Mouse (Mus musculus) heart, adult 11 months (tissue): ENCODE measurements around the gene Cfap52.
A peak's percentile ranks its signal among the peaks of the same experiment; 100 is the strongest.

Experiments used
- DNase-seq: peaks from one replicate; pipeline ENCODE4 v3.0.0; 2022

Gene Cfap52

DNA sequence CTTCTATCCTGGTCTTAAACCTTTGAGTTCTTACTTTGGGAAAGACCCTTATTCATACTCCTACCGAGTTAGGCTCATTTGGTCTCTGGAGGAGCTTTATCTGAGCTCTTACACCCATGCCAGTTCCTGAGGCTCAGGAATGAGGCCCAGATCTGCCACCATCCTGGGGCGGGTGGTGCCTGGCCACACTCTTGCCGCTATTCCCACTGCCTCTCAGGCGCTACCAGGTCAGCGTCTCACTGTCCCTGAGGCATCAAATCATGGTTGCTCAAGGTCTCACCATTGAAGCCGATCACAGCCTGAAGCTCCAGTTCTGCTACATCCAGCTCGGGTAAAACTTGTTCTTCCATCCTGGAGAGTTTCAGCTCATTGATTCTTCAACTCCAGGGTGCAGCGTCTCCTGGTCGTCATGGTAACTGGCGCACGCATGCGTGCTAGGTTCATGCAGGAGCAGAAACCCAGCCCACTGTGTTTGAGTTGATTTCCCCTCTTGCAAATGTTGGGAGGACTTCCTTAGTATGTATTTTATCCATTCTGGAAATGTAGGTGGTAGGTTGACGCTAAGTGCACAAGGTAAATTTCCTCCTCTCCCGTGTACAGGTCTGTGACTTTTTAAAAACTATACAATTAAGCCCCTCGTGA, at the start of gene Cfap52:
Cfap52 (minus strand) TSS at position 410 of the 642 bp plus-strand sequence.
- DNase-seq, result peak; percentile 97

DNA sequence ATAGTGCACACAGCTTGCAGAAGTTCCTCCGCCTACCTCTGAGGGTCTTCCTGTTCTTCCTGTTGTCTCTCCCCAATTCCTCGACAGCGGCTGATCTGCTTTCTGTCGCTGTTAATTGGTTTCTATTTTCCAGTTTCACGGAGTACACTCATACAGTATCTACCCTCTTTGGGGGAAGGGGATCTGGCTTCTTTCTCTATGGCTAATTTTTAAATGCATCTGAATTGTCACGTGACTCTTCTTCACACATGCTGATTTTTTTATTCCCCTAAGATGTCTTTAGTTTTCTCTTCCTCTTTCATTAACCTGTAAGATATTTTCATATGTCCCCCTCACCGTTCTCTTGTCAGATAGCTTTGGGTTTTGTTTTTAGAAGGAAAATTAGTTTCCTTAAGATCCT, 46.8 kb upstream of the Cfap52 start:
- no peak for DNase-seq

DNA sequence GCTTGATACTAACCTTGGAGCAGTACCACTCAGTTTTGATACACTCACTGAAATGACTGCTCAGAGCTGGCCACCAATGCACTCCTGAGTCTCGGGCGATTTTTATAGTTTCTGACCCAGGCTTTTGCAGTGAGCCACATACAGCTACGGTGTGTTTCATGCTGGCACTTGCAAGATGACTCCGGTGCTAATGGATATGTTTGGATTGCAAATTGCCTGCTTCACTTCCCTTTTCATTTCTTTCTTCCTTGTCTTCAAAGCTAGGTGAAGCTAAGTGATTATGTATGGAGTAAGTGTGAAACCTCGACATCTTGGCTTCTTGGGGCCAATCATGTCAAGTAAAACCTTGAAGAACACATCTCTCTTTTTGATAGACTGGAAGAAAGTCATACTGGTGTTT, 43.9 kb upstream of the Cfap52 start:
- no peak for DNase-seq

DNA sequence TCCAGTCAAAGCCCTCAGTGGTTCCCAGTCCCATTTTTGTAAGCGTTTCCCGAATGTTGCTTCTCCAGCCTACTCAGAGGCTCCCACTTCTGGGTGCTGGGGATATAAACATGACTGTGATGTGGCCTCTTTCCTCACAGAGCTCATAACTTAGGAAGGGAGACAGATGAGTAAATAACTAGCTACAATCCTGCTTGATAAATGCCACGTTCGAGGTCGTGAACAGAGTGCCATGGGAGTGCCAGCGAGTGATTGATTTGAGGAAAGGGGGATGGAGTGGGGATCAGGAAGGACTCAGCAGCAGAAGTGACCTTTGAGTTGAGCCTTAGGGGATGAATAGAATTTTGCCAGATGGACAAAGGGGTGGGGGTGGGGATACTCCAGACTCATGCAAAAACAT, 42.2 kb upstream of the Cfap52 start:
- no peak for DNase-seq

GRCm38 (mm10) chr11:68006216-68006789, 40.9 kb upstream of the Cfap52 start:
- no peak for DNase-seq

- DNase-seq, result peak; percentile 92
Observed at GRCm38 (mm10) chr11:68004191-68004590, 38.7 kb upstream of the Cfap52 start.

DNA sequence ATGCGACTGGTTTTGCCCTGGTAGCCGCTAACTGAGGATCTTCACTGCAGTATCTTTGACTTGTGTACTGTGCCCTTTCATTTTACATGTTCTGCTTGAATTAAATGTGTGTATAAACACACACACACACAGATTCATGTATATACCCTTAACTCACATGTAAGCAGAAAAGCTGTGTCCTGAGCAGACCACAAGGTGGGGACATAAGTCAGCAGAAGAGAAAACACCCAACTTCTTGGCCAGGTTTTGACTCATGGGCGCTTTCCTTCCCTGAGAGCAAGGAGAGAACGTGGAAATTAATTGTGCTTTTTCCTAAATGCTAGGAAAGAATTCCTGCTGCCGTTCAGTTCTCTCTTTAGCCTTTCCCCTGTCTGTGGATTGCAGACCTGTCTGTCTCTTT, 34.2 kb upstream of the Cfap52 start:
- DNase-seq, result no peak

DNA sequence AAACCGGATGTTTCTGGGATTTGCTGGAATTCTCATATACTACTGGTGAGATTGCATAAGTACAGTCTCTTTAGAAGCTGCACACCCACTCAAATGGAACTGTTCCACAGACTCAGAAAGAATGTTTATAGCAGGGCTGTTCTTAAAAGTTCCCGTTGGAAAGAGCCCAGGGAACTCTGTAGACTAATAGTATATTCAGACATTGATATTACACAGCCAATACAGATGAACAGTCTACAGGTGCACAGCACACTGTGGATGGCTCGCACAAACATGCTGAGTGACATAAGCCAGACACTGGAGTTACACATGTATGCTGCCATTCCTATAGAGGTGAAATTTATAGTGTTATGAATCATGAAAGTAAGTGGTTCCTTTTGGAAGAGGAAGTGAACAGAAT, 33.5 kb upstream of the Cfap52 start:
- no peak for DNase-seq

- peak; percentile 82 for DNase-seq
Observed at GRCm38 (mm10) chr11:67995965-67996364, 30.5 kb upstream of the Cfap52 start.

- no peak for DNase-seq
Observed at GRCm38 (mm10) chr11:67991240-67991639, 25.8 kb upstream of the Cfap52 start.

DNA sequence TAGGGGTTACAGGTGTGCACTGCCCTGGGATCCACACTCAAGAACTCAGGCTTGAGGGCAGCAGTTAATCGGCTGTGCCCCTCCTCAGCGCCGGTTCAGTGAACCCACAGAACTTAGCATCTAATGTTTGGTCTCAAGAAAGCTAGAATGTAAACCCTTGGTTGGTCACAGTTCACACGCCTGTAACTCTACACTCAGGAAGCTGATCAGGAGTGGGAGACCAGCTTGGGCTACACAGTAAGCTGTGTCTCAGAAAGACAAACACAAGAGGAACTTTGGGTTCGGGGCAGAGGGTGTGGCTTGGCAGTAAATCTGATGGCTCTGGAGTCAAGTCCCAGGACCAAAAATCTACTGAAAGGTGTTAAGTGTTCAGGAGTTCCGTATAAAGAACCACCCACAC, 18.1 kb upstream of the Cfap52 start:
- peak; percentile 31 for DNase-seq

- no peak for DNase-seq
Observed at GRCm38 (mm10) chr11:67975252-67975651, 9.8 kb upstream of the Cfap52 start.

DNA sequence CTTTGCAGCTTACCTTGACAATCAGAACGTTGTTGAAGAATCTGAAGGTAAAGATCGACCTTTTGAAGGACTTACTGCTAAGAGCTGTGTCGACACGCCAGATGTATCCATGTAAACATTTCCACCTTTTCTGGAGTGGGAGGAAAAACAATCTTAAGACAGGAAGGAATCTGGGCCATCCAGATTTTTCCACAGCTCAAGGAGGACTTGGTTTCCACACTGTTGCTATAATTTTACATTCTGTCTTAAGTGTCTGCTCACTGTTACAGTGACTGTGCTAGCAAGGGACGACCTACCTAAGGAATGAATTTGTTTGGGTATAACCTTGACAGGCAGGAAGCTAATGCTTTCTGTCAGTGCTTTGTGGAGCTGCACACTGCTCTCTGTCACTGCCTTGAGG, 7.8 kb upstream of the Cfap52 start:
- no peak for DNase-seq

DNA sequence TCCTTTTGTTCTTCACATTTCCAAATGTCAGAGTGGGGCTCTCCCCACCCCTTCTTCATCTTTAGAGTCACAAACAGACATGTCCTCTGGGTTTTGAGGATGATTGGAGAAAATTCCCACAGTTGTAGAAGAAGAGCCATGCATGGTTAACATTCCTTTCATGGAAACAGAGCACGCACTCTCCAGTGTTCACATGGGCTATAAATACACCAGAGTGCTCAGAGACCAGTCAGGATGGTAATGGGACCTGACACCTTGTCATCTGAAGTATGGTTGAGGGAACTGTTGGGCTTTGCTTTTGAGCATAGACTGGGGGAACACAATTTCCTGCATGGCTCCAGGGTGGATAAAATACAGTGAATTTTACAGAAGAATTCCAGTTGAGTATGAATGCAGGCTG, 7.2 kb upstream of the Cfap52 start:
- no peak for DNase-seq

- DNase-seq, result peak; percentile 83
Observed at GRCm38 (mm10) chr11:67967831-67968230, 2.4 kb upstream of the Cfap52 start.

DNA sequence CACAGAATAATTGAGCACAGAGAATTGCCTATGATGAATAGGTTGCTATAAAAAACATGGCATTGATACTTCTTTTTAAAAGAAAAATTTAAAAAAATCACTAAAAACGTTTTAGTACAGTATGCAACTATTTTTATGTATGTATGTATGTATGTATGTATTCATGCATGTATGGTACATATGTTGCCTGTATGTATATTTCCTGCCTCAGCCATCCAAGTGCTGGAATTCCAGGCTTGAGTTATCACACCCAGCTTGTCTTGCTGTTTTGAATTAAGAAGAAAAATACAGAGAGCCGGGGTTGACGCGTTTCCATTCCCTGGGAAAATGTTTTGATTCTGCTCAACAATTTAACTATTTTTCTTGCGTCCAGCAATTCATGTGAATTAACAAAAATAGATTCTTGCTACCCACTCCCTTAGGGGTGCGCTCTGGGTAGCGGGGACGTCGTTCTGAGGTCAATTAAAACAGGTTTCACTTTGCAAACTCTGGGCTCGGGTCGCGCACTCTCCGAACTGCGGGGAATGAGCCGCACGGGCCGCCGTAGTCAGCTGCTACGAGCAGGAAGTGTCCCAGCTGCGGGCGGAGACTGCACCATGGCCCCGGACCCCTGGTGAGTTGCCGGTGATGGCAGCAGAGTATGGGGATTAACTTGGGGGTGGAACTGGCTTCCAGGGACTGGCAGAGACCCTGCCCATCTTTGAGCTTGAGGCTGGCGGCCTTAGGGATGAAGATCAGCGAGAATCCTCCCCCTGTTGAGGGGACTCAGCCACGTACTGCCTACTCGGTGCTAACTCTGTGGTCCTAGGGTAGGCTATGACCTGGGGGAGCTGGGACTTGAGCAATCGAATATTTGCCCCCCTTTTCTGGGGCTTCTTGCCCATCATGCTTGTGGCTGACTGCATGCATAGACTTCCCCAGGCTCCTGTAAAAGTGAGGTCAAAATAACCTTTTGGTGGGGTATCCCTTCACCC, 741 bp upstream of the Cfap52 start, which contains the start of gene Stx8:
Stx8 (plus strand) TSS at position 289 of the 974 bp plus-strand sequence.
- DNase-seq, result peak; percentile 99

DNA sequence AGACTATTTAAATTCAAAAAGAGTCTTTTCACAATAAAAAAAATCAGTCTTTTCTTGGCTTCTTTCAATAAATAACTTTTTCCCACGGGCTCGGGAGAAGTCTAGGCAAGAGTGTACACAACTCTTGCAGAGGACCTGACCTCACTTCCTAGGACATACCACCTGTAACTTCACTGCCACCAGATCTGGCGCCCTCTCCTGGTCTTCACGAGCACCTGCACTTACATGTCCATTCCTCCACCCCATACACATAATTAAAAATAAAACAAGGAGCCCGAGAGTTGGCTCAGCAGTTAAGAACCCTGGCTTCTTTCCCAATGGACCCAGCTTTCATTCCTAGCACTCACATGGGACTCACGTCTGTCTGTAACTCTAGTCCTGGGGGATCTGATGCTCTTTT, 1.3 kb downstream of the Cfap52 start:
- DNase-seq, result no peak

GRCm38 (mm10) chr11:67954413-67954812, 11.0 kb downstream of the Cfap52 start:
- DNase-seq, result peak; percentile 60

DNA sequence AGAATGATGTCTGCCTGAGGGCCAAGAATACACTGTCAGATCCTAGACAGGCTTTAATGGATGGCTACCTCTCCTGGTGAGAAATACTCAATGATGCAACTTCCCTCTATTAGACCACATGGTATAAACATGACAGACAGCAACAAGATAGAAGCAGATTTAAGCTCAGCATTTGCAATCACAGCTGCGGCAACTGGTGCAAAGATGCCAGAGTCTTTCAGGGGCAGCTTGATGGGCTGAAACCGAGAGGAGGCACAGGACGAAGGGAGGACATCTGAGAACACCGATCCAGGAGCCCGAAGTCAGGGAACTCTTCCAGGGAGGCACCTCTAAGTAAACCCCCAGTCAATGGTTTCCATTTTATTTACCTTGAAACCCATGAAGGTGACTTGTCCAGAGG, 11.8 kb downstream of the Cfap52 start:
- DNase-seq, result no peak

DNA sequence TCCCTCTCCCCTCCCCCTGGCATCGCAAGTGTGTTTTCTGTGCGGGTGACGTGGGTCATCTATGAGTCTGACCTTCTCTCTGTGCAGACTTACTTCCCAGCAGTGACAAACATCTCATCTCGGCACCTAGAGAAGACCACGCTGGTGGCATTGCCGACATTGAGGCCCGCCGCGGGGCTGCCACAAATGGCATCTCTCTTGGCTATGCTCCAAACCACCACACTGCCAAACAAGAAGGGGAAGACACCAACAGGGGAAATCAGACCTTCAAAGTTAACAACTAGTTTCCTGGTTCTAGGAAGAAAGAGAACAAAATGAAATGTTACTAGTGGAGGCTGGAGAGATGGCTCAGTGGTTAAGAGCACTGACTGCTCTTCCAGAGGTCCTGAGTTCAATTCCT, 16.0 kb downstream of the Cfap52 start:
- peak; percentile 56 for DNase-seq

DNA sequence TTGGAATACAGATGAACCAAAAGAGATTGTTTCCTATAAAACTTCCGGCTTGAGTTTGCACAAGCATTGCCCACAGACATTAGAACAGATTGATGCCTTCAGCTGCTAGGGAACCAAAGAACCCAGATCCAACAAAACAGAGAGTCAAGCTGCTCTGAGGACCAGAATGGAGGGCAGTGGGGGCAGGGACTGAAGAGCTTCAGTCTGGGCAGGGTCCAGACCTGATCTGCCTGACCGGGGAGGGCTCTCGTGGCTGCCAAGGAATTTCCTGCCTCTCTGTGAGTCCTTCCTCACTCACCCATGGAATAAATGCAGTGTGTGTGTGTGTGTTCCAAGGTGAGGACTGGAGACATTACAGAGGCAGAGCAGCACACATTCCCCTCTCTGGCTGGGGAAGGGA, 17.2 kb downstream of the Cfap52 start:
- DNase-seq, result no peak

- peak; percentile 55 for DNase-seq
Observed at GRCm38 (mm10) chr11:67932156-67932555, 33.3 kb downstream of the Cfap52 start.

DNA sequence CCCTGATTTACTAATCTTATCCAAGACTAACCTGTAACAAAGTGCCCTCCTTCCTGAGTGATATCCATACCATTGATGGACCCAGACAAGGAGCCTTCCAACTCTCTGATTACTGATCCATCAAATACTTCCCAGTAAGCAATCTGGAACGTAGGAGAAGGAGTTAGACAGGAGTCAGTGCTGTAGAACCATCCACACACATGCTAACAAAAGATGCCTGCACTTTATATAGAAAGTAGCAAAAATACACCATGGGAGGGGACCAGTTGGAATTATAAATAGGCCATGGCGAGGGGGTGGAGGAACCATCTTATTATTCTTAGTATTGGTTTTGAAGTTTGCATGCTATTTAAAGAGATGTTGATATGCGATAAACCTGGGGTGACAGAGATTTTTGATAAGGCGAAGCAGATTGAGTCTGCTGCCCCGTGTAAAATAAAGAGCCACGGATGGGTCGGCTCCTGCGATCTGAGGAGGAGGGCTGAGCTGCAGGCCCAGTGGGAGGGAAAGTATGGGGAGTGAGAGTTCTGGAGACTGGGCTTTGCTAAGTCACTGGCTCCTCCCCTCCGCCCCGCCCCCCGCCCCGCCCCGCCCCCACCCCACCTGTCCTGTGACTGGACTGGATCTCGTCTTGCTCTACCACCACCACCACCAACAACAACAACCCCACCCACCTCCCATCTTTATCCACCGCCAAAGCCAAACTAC, 38.9 kb downstream of the Cfap52 start:
- DNase-seq, result peak; percentile 58
